Mouse (Mus musculus): ENCODE measurements around the gene Auts2. TPM values are rescaled to one million over a fixed set of nuclear protein-coding genes. Genes with fewer than 3 reads are reported as not detected.

The Auts2 gene
- polyA plus RNA-seq, 1 experiment from 2014 or later = 1.0 TPM

GRCm38 (mm10) chr5:132544176-132544995, 1.2 kb upstream of the Auts2 start:
- Histone ChIP-seq H3K27me3 (ENCODE audit: insufficient read depth, low read length) (peaks cover 30% of the 10 kb centered on the region), H3K9me3 (ENCODE audit: low read length) (no peaks in the 10 kb centered on the region), H3K4me3 (ENCODE audit: low read depth, low read length) (peak overlapping the region; percentile 62), H3K36me3 (replicated peaks; ENCODE audit: insufficient read depth, low read length) (no peaks in the 10 kb centered on the region), H3K27ac (ENCODE audit: low read depth) (no peak overlapping the region), H3K4me1 (ENCODE audit: insufficient read depth) (peaks cover 5% of the 10 kb centered on the region; the same call in 1 of the 2 replicates), H3K9ac (replicated peaks) (no peak overlapping the region), H3K4me2 (ENCODE audit: low read depth, low read length) (peak overlapping the region; percentile 87)
- TF ChIP-seq CTCF (IDR thresholded peaks at IDR 0.05; ENCODE audit: low read depth) (no peak), EP300 (IDR thresholded peaks at IDR 0.05; ENCODE audit: low read depth) (no peak)
- ATAC-seq (no peak), DNase-seq (peak; percentile 16)
- WGBS (ENCODE audit: insufficient replicate concordance) = 11% methylated on average over 26 of the region's 26 CpGs

DNA sequence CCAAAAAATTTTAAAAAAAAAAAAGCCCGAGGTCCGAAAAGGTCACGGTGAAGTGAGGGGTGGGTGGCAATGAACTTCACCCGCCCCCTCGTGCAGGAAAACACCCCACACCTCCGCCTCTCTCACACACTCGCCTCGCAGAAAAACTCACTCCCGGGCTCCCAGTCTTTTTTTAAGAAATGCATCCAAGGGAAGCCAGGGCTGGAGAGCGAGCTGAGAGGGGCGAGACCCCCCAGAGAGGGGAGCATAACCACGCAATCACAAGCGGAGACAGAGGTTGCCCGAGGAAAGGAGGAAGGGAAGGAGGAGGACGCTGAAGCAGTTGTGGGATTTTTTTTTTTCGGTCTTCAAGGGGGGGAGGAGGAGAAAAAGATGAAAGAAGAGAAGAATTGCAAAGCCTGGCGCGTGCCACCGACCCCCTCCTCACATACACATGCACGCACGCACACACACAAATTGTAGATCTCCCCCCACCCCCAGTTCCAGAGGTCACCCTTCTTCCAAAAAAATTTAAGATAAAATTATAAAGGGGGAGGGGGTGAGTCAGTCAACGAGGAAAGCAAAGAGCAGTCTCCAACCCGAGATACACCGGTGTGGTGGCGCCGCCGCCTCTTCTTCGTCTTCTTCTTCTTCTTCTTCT, 643 bp downstream of the Auts2 start:
- peaks cover 5% of the 10 kb centered on the region; the same call in 1 of the 2 replicates for H3K4me1 ChIP-seq (ENCODE audit: insufficient read depth)
- peak overlapping the region; percentile 87 for H3K4me2 ChIP-seq (ENCODE audit: low read depth, low read length)
- DNase-seq (no peak), ATAC-seq (peak; percentile 1; the same call in 1 of the 2 replicates)
- no peaks in the 10 kb centered on the region for H3K9me3 ChIP-seq (ENCODE audit: low read length)
- peak overlapping the region; percentile 46 for H3K9ac ChIP-seq (replicated peaks)
- TF ChIP-seq CTCF (IDR thresholded peaks at IDR 0.05; ENCODE audit: low read depth) (no peak), EP300 (IDR thresholded peaks at IDR 0.05; ENCODE audit: low read depth) (no peak)
- peaks cover 30% of the 10 kb centered on the region for H3K27me3 ChIP-seq (ENCODE audit: insufficient read depth, low read length)
- under 1% methylated on average over 28 of the region's 28 CpGs for WGBS (ENCODE audit: insufficient replicate concordance)
- H3K36me3 ChIP-seq (replicated peaks; ENCODE audit: insufficient read depth, low read length) = no peaks in the 10 kb centered on the region
- 0 out of 2 replicates have a peak overlapping the region, but pooled peaks have one; percentile 48 for H3K27ac ChIP-seq (ENCODE audit: low read depth)
- peak overlapping the region; percentile 62 for H3K4me3 ChIP-seq (ENCODE audit: low read depth, low read length)

GRCm38 (mm10) chr5:132541951-132542350, 1.2 kb downstream of the Auts2 start:
- peak overlapping the region; percentile 46 for H3K9ac ChIP-seq (replicated peaks)
- no peaks in the 10 kb centered on the region for H3K36me3 ChIP-seq (replicated peaks; ENCODE audit: insufficient read depth, low read length)
- no peak overlapping the region for H3K27ac ChIP-seq (ENCODE audit: low read depth)
- 1% methylated on average over 14 of the region's 21 CpGs for WGBS (ENCODE audit: insufficient replicate concordance)
- H3K4me3 ChIP-seq (ENCODE audit: low read depth, low read length) = peak overlapping the region; percentile 62
- ATAC-seq = no peak
- DNase-seq = peak; percentile 16
- peaks cover 30% of the 10 kb centered on the region for H3K27me3 ChIP-seq (ENCODE audit: insufficient read depth, low read length)
- H3K4me1 ChIP-seq (ENCODE audit: insufficient read depth) = peaks cover 5% of the 10 kb centered on the region; the same call in 1 of the 2 replicates
- H3K4me2 ChIP-seq (ENCODE audit: low read depth, low read length) = peak overlapping the region; percentile 87
- TF ChIP-seq EP300 (IDR thresholded peaks at IDR 0.05; ENCODE audit: low read depth) = no peak
- TF ChIP-seq CTCF (IDR thresholded peaks at IDR 0.05; ENCODE audit: low read depth) = no peak
- no peaks in the 10 kb centered on the region for H3K9me3 ChIP-seq (ENCODE audit: low read length)

DNA sequence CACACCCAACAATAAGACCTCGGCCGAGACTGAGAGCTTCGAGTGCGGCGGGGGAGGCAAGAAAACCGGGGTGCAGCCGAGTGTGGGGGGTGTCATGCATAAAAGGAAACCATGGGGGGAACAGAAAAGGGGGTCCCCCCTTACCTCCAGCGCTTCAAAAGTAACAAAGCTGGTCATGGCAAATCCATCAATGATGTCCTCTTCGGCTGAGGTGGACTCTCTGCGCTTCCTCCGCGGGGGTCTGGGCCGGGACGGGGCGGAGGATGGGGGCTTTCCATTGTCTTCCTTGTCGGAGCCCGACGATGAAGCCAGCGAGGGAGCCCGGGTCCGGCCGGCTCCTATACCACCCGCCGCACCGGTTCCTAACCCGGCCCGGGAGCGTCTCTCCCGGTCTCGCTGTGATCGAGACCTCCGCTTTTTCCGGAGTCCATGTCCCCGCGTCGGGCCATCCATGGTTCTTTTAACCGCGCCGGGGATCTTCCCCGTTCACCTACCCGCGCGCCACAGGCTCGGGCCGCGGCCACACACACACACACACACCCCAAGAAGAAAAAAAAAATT, 1.7 kb downstream of the Auts2 start:
- peak overlapping the region; percentile 87 for H3K4me2 ChIP-seq (ENCODE audit: low read depth, low read length)
- H3K9me3 ChIP-seq (ENCODE audit: low read length) = no peaks in the 10 kb centered on the region
- ATAC-seq = no peak
- peaks cover 30% of the 10 kb centered on the region for H3K27me3 ChIP-seq (ENCODE audit: insufficient read depth, low read length)
- TF ChIP-seq CTCF (IDR thresholded peaks at IDR 0.05; ENCODE audit: low read depth) = no peak
- no peak for TF ChIP-seq EP300 (IDR thresholded peaks at IDR 0.05; ENCODE audit: low read depth)
- DNase-seq = peak; percentile 20
- peaks cover 5% of the 10 kb centered on the region; the same call in 1 of the 2 replicates for H3K4me1 ChIP-seq (ENCODE audit: insufficient read depth)
- under 1% methylated on average over 45 of the region's 46 CpGs for WGBS (ENCODE audit: insufficient replicate concordance)
- H3K9ac ChIP-seq (replicated peaks) = peak overlapping the region; percentile 23
- no peak overlapping the region for H3K27ac ChIP-seq (ENCODE audit: low read depth)
- H3K4me3 ChIP-seq (ENCODE audit: low read depth, low read length) = peak overlapping the region; percentile 62
- no peaks in the 10 kb centered on the region for H3K36me3 ChIP-seq (replicated peaks; ENCODE audit: insufficient read depth, low read length)

DNA sequence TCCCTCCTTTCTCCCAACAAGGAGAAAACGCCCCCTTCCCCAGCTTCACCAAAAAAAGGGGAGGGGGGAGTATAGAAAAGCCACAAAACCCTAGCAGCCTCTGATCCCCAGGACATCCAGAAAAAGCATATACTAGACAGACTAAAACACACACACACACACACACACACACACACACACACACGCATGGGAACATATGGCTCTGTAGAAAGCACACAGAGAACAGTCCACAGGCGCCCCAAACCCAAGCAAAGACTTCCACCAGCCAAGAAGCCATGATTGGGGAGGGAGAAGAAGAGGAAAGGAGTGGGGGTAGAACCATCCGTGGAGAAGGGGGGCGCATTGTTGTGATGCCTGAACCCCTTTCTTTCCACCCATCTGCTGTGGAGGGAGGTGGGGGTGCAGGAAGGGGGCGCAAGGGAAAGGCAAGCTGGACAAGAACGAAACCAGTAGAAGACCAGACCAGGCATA, 2.3 kb downstream of the Auts2 start:
- H3K27me3 ChIP-seq (ENCODE audit: insufficient read depth, low read length) = peaks cover 30% of the 10 kb centered on the region
- H3K4me3 ChIP-seq (ENCODE audit: low read depth, low read length) = peak overlapping the region; percentile 62
- no peak for TF ChIP-seq CTCF (IDR thresholded peaks at IDR 0.05; ENCODE audit: low read depth)
- H3K27ac ChIP-seq (ENCODE audit: low read depth) = no peak overlapping the region
- H3K9ac ChIP-seq (replicated peaks) = peak overlapping the region; percentile 23
- peak overlapping the region; percentile 87 for H3K4me2 ChIP-seq (ENCODE audit: low read depth, low read length)
- H3K4me1 ChIP-seq (ENCODE audit: insufficient read depth) = peaks cover 5% of the 10 kb centered on the region; the same call in 1 of the 2 replicates
- H3K9me3 ChIP-seq (ENCODE audit: low read length) = no peaks in the 10 kb centered on the region
- 7% methylated on average over 5 of the region's 7 CpGs for WGBS (ENCODE audit: insufficient replicate concordance)
- DNase-seq (no peak), ATAC-seq (no peak)
- H3K36me3 ChIP-seq (replicated peaks; ENCODE audit: insufficient read depth, low read length) = no peaks in the 10 kb centered on the region

DNA sequence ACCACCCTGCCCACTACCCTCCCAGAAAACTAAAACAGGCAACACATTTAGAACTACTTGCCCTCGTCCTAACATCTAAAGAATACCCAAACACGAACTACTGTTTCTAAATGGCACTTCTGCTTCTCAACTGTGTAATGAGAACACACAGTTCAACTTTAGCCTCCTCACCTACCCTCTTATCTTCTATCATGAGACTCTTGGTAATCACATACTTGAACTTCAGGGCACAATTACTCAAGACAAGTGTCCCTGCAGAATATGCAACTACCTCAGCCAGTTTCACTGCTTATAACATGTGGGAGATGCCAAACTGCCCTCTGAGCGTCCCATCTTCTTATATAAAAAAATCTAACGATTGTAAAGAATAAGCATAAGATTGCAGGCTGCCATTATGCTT, 5.7 kb downstream of the Auts2 start:
- Histone ChIP-seq H3K27me3 (ENCODE audit: insufficient read depth, low read length) (0 out of 2 replicates have a peak, but pooled peaks cover 9% of the 10 kb centered on the region), H3K4me1 (ENCODE audit: insufficient read depth) (peaks cover 4% of the 10 kb centered on the region; the same call in 1 of the 2 replicates), H3K9me3 (ENCODE audit: low read length) (no peaks in the 10 kb centered on the region), H3K9ac (replicated peaks) (no peak overlapping the region), H3K36me3 (replicated peaks; ENCODE audit: insufficient read depth, low read length) (no peaks in the 10 kb centered on the region), H3K4me2 (ENCODE audit: low read depth, low read length) (no peak overlapping the region), H3K27ac (ENCODE audit: low read depth) (no peak overlapping the region), H3K4me3 (ENCODE audit: low read depth, low read length) (no peak overlapping the region)
- ATAC-seq (no peak), DNase-seq (no peak)
- no peak for TF ChIP-seq EP300 (IDR thresholded peaks at IDR 0.05; ENCODE audit: low read depth)
- no peak for TF ChIP-seq CTCF (IDR thresholded peaks at IDR 0.05; ENCODE audit: low read depth)
- WGBS (ENCODE audit: insufficient replicate concordance) = 75% methylated on average over 4 of the region's 4 CpGs
